Mouse (Mus musculus) CH12.LX (cell line): ENCODE measurements around the gene Mmgt2. TPM values are rescaled to one million over a fixed set of nuclear protein-coding genes. Genes with fewer than 3 reads are reported as not detected.

ENCODE experiments used
- DNase-seq: peaks from one replicate; pipeline ENCODE4 v3.0.0-alpha.2; 2013; ENCODE audit errors: extremely low read depth
- H3K27ac ChIP-seq: 2 replicates; pipeline ENCODE4 v1.5.1; 2012; ENCODE audit warnings: low read depth, mild to moderate bottlenecking, control low read depth, moderate library complexity; ENCODE audit not compliant: insufficient read depth
- H3K27me3 ChIP-seq: replicated peaks from 2 replicates; pipeline ENCODE3; 2012; ENCODE audit warnings: inconsistent platforms
- H3K36me3 ChIP-seq, 2 experiments: replicated peaks in 1 of 2; 2 replicates each; pipeline versions ENCODE3 to v1.6.1; 2012; ENCODE audit warnings: inconsistent platforms in 1 of 2, low read length in 1 of 2, mild to moderate bottlenecking in 1 of 2, mixed read lengths in 1 of 2, moderate library complexity in 1 of 2; ENCODE audit not compliant: control insufficient read depth in 1 of 2, insufficient read depth in 1 of 2
- H3K4me1 ChIP-seq, 2 experiments: 2 replicates each; pipeline ENCODE4 v1.6.1; 2012; ENCODE audit warnings: inconsistent platforms in 1 of 2, moderate library complexity in 1 of 2; ENCODE audit not compliant: insufficient read depth in 2 of 2, control insufficient read depth in 1 of 2
- H3K4me2 ChIP-seq: 2 replicates; pipeline ENCODE4 v1.6.1; 2012; ENCODE audit warnings: low read depth, mild to moderate bottlenecking, control low read depth; ENCODE audit not compliant: poor library complexity, insufficient read depth, severe bottlenecking
- H3K4me3 ChIP-seq, 3 experiments: fragments of 150-350 bp in 1 of 3; sonication (generic) in 1 of 3; replicated peaks in 1 of 3; 2 replicates each; pipeline versions ENCODE3 to v1.5.1; 2011 to 2012; ENCODE audit warnings: low read depth in 2 of 3, low read length in 2 of 3, mild to moderate bottlenecking in 2 of 3, moderate library complexity in 2 of 3, control low read depth in 1 of 3, improper control_type of control experiment in 1 of 3, inconsistent platforms in 1 of 3, mixed read lengths in 1 of 3; ENCODE audit not compliant: poor library complexity in 1 of 3
- H3K79me2 ChIP-seq: replicated peaks from 2 replicates; pipeline ENCODE4 v1.6.1; 2012; ENCODE audit warnings: mild to moderate bottlenecking, moderate library complexity; ENCODE audit not compliant: control insufficient read depth, poor library complexity, insufficient read depth, severe bottlenecking; ENCODE audit errors: extremely low read depth
- H3K9ac ChIP-seq: 2 replicates; pipeline ENCODE4 v1.6.1; 2012; ENCODE audit warnings: low read depth, mild to moderate bottlenecking, control low read depth, moderate library complexity; ENCODE audit not compliant: insufficient read depth
- H3K9me3 ChIP-seq: replicated peaks from 2 replicates; pipeline ENCODE3; 2012; ENCODE audit warnings: low read length, inconsistent platforms, mixed read lengths
- CHD1 ChIP-seq: IDR thresholded peaks from 2 replicates; pipeline ENCODE4 v1.6.1; 2012; ENCODE audit warnings: low read depth, low read length, improper control_type of control experiment, inconsistent platforms
- CHD2 ChIP-seq: IDR thresholded peaks from 2 replicates; pipeline ENCODE4 v1.6.1; 2011; ENCODE audit warnings: low read length, improper control_type of control experiment
- E2F4 ChIP-seq: IDR thresholded peaks from 2 replicates; pipeline ENCODE4 v1.6.1; 2011; ENCODE audit warnings: low read depth, low read length, improper control_type of control experiment; ENCODE audit not compliant: insufficient replicate concordance
- ELF1 ChIP-seq: IDR thresholded peaks from 2 replicates; pipeline ENCODE4 v1.6.1; 2014; ENCODE audit warnings: low read depth, mild to moderate bottlenecking, inconsistent platforms, low read length, improper control_type of control experiment
- EP300 ChIP-seq: IDR thresholded peaks from 2 replicates; pipeline ENCODE4 v1.6.1; 2011; ENCODE audit warnings: low read length, improper control_type of control experiment
- IRF4 ChIP-seq: IDR thresholded peaks from 2 replicates; pipeline ENCODE4 v1.6.1; 2014; ENCODE audit warnings: low read depth, mild to moderate bottlenecking, inconsistent platforms, low read length, improper control_type of control experiment
- JUN ChIP-seq: IDR thresholded peaks from 2 replicates; pipeline ENCODE4 v1.6.1; 2011; ENCODE audit warnings: low read depth, mild to moderate bottlenecking, low read length, improper control_type of control experiment, moderate library complexity; ENCODE audit not compliant: insufficient read depth
- MAFK ChIP-seq: IDR thresholded peaks from 2 replicates; pipeline ENCODE4 v1.6.1; 2011; ENCODE audit warnings: low read length, improper control_type of control experiment; ENCODE audit not compliant: insufficient replicate concordance
- MAX ChIP-seq: IDR thresholded peaks from 2 replicates; pipeline ENCODE4 v1.6.1; 2011; ENCODE audit warnings: low read length, improper control_type of control experiment
- MAZ ChIP-seq: IDR thresholded peaks from 2 replicates; pipeline ENCODE4 v1.6.1; 2012; ENCODE audit warnings: low read depth, mild to moderate bottlenecking, inconsistent platforms, low read length, improper control_type of control experiment, moderate library complexity
- PAX5 ChIP-seq: IDR thresholded peaks from 2 replicates; pipeline ENCODE4 v1.6.1; 2012; ENCODE audit warnings: low read length, inconsistent platforms, mixed read lengths
- RAD21 ChIP-seq: IDR thresholded peaks from 2 replicates; pipeline ENCODE4 v1.6.1; 2011; ENCODE audit warnings: low read depth, mild to moderate bottlenecking, low read length, improper control_type of control experiment, moderate library complexity
- TCF12 ChIP-seq: IDR thresholded peaks from 2 replicates; pipeline ENCODE4 v1.6.1; 2014; ENCODE audit warnings: low read depth, mild to moderate bottlenecking, inconsistent platforms, low read length, improper control_type of control experiment
- USF2 ChIP-seq: conservative IDR thresholded peaks from 2 replicates; pipeline ENCODE4 v1.6.1; 2011; ENCODE audit warnings: low read depth, low read length, improper control_type of control experiment
- ZC3H11A ChIP-seq: IDR thresholded peaks from 2 replicates; pipeline ENCODE4 v1.6.1; 2012; ENCODE audit warnings: low read depth, mild to moderate bottlenecking, inconsistent platforms, low read length, improper control_type of control experiment
- ZNF384 ChIP-seq: IDR thresholded peaks from 2 replicates; pipeline ENCODE4 v1.6.1; 2012; ENCODE audit warnings: low read depth, low read length, improper control_type of control experiment, inconsistent platforms
- dilution Hi-C: fragments of 300-500 bp; cut with MboI; formaldehyde crosslinking; loops from 2 replicates; pipeline ENCODE4 v1.14.3; 2020; ENCODE audit warnings: low sequenced_read_pairs; ENCODE audit not compliant: extremely low pct_unique_long_range_greater_than_20kb, extremely low pct_ligation_motif_present
- in situ Hi-C: fragments of 300-500 bp; cut with MboI; formaldehyde crosslinking; loops from 3 replicates; pipeline ENCODE4 v1.14.3; 2019; ENCODE audit warnings: low sequenced_read_pairs, low pct_ligation_motif_present, low pct_unique_long_range_greater_than_20kb, mixed read lengths
- polyA plus RNA-seq: library from polyadenylated mRNA; unstranded; fragments of >175 nt; gene quantifications from 2 replicates; pipeline ENCODE4 v1.2.1, GENCODE M21; 2012; ENCODE audit warnings: low read depth; ENCODE audit not compliant: insufficient read length
- total RNA-seq, 2 experiments: library from RNA; depleted of rRNA; stranded (reverse); fragments of 300-350 nt in 1 of 2; fragments of >200 nt in 1 of 2; gene quantifications; 2 replicates each; pipeline ENCODE4 v1.2.3; 2012 to 2014

The Mmgt2 gene
- total and polyA plus RNA-seq, 3 experiments: 49.2 to 65.9 (median 60.7) TPM

- peak; percentile 42 for DNase-seq
- dilution Hi-C loops (no loop called here), in situ Hi-C loops (no loop called here)
- Histone ChIP-seq H3K9me3 (no peaks in the 10 kb centered on the region), H3K27ac (no peak overlapping the region), H3K79me2 (no peaks in the 10 kb centered on the region), H3K36me3 (peaks cover 0 to 3% of the 10 kb centered on the region in 2 experiments), H3K27me3 (no peaks in the 10 kb centered on the region), H3K4me2 (no peak overlapping the region), H3K4me3 (no peak overlapping the region), H3K9ac (no peak overlapping the region), H3K4me1 (peaks cover 34 to 64% of the 10 kb centered on the region in 2 experiments)
- TF ChIP-seq ZC3H11A: no peak
- no peak for TF ChIP-seq TCF12
- TF ChIP-seq MAX: no peak
- 0 out of 2 replicates have a peak, but pooled peaks have one; percentile 10 for TF ChIP-seq IRF4
- 0 out of 2 replicates have a peak, but pooled peaks have one; percentile 20 for TF ChIP-seq MAZ
- TF ChIP-seq ZNF384: no peak
These were observed 5.3 kb upstream of the Mmgt2 start for GRCm38 (mm10) chr11:62643011-62643631.

DNA sequence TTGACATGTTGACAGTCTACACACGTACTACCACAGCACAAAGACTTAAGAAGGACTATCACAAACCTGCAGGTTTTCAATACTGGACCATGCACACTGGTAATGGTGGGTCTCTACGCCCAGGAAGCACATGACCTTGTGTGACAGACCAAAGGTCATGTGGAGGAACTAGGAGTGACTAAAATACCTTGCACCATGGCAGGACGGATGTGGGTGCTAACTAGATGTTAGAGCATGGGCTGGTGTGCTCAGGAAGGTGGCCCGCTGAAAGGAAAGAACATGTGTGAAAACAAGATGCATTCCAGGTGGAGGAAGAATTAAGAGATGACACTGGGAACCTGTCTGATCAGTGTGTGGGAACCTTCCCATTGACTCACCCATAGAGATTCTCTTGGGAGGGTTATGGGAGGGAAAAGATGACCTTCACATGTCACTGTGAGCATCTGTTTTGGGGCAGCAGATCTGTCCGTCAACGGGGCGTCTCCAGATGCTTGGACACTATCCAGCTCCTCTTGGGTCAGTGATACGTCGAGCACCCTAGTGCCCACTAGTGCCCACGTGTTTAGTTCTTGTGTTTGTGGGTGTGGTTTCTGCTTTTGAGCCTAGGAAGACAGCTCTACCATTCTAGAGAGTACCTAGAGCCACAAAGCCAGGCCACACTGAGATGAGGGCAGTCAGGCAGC, 4.6 kb upstream of the Mmgt2 start:
- dilution Hi-C loops (no loop called here), in situ Hi-C loops (no loop called here)
- TF ChIP-seq ELF1 (no peak), MAFK (no peak), PAX5 (no peak), RAD21 (no peak)
- Histone ChIP-seq H3K4me2 (no peak overlapping the region), H3K4me3 (no peak overlapping the region), H3K27ac (no peak overlapping the region), H3K79me2 (no peaks in the 10 kb centered on the region), H3K9me3 (no peaks in the 10 kb centered on the region), H3K4me1 (peaks cover 34 to 64% of the 10 kb centered on the region in 2 experiments), H3K9ac (no peak overlapping the region), H3K36me3 (peaks cover 0 to 3% of the 10 kb centered on the region in 2 experiments), H3K27me3 (no peaks in the 10 kb centered on the region)
- no peak for DNase-seq

- H3K4me3 ChIP-seq: no peak overlapping the region
- TF ChIP-seq ZNF384: no peak
- TF ChIP-seq PAX5: no peak
- TF ChIP-seq CHD1: no peak
- no peak for TF ChIP-seq USF2
- TF ChIP-seq CHD2: no peak
- TF ChIP-seq EP300: no peak
- no peak for TF ChIP-seq JUN
- TF ChIP-seq E2F4: no peak
- no peak for TF ChIP-seq IRF4
- dilution Hi-C loops: no loop called here
These were observed 3.7 kb upstream of the Mmgt2 start for GRCm38 (mm10) chr11:62644602-62645336.

More at GRCm38 (mm10) chr11:62644602-62645336, 3.7 kb upstream of the Mmgt2 start:
- in situ Hi-C loops: loop anchor here (5.0 kb wide), 1 partner anchor 32 kb away; no protein-coding TSS in a partner anchor
- Histone ChIP-seq H3K36me3 (peaks cover 0 to 3% of the 10 kb centered on the region in 2 experiments), H3K9ac (no peak overlapping the region), H3K9me3 (no peaks in the 10 kb centered on the region), H3K79me2 (0 out of 2 replicates have a peak, but pooled peaks cover 3% of the 10 kb centered on the region), H3K4me1 (peaks cover 34 to 64% of the 10 kb centered on the region in 2 experiments), H3K27me3 (no peaks in the 10 kb centered on the region), H3K4me2 (no peak overlapping the region), H3K27ac (no peak overlapping the region)
- no peak for DNase-seq
